Mouse (Mus musculus) kidney, adult 2 months (tissue): ENCODE results near the gene BC025446. TPM values are rescaled to one million over a fixed set of nuclear protein-coding genes. Genes with fewer than 3 reads are reported as not detected.
"Not testable (repeated sequence)": the region's sequence is repeated elsewhere in the genome, so short reads cannot be mapped to it uniquely, and the experiment has no call there.

Experiments used
- DNase-seq: peaks from one replicate; pipeline ENCODE4 v3.0.0; 2021
- H3K27ac ChIP-seq: fragments of 200-500 bp; 2 replicates; pipeline ENCODE4 v1.5.1; 2012; ENCODE audit warnings: low read depth, low read length, control low read depth, inconsistent platforms; ENCODE audit not compliant: insufficient read depth
- H3K27me3 ChIP-seq: fragments of 200-500 bp; replicated peaks from 2 replicates; pipeline ENCODE4 v1.6.1; 2012; ENCODE audit warnings: mild to moderate bottlenecking, moderate library complexity, low read length, inconsistent platforms; ENCODE audit not compliant: control insufficient read depth, insufficient read depth
- H3K36me3 ChIP-seq: fragments of 200-500 bp; 2 replicates; pipeline ENCODE4 v1.6.1; 2012; ENCODE audit warnings: mild to moderate bottlenecking, moderate library complexity, low read length, inconsistent platforms; ENCODE audit not compliant: control insufficient read depth, insufficient read depth
- H3K4me1 ChIP-seq: fragments of 200-500 bp; 2 replicates; pipeline ENCODE4 v1.6.1; 2011; ENCODE audit warnings: low read length; ENCODE audit not compliant: control insufficient read depth, insufficient read depth
- H3K4me3 ChIP-seq: fragments of 200-500 bp; 2 replicates; pipeline ENCODE4 v1.5.1; 2011; ENCODE audit warnings: mild to moderate bottlenecking, low read depth, low read length, control low read depth; ENCODE audit not compliant: insufficient read depth
- CTCF ChIP-seq: fragments of 200-500 bp; conservative IDR thresholded peaks from 2 replicates; pipeline ENCODE4 v1.5.1; 2011; ENCODE audit warnings: low read depth, mild to moderate bottlenecking, control low read depth, low read length, moderate library complexity, mixed read lengths; ENCODE audit not compliant: insufficient read depth, insufficient read length
- POLR2A ChIP-seq: fragments of 200-500 bp; IDR thresholded peaks from one replicate; pipeline ENCODE4 v1.6.1; 2011; ENCODE audit warnings: low read depth, low read length, control low read depth
- WGBS: fragments of 180-500 bp; shearing (Covaris S2); methylation state at CpG from one replicate; pipeline ENCODE4 v1.1.7; 2018; 5-methylcytosine and 5-hydroxymethylcytosine counted together
- polyA plus RNA-seq: library from polyadenylated mRNA; depleted of rRNA; stranded (reverse); fragments of >200 nt; gene quantifications from 2 replicates; pipeline ENCODE4 v1.2.3, GENCODE M21; 2012; rRNA removed

BC025446 gene
- 45.0 and 46.9 TPM in 2 replicates for polyA plus RNA-seq

- peak; percentile 84 for DNase-seq
- Histone ChIP-seq H3K27ac (peak within 1 kb of the TSS; percentile 97), H3K4me1 (no peaks in the 10 kb centered on the region; the same call in 1 of the 2 replicates), H3K27me3 (no peaks in the 10 kb centered on the region), H3K36me3 (no peaks in the 10 kb centered on the region), H3K4me3 (peak within 1 kb of the TSS; percentile 88)
- TF ChIP-seq CTCF (no peak), POLR2A (no peak)
- WGBS: 35% methylated on average over 7 of the region's 7 CpGs
These were observed at the start of gene BC025446 for GRCm38 (mm10) chr15:75215778-75216691. Gene BC025446 (plus strand): TSS chr15:75216376.

GRCm38 (mm10) chr15:75175506-75175905, 40.7 kb upstream of the BC025446 start:
- H3K27ac ChIP-seq: no peak overlapping the region
- no peak for TF ChIP-seq POLR2A
- peak; percentile 84 for TF ChIP-seq CTCF
- H3K4me3 ChIP-seq: no peak overlapping the region
- WGBS: 72% methylated on average over 1 of the region's 1 CpGs
- H3K36me3 ChIP-seq: no peaks in the 10 kb centered on the region
- peak; percentile 48 for DNase-seq
- H3K4me1 ChIP-seq: no peaks in the 10 kb centered on the region
- H3K27me3 ChIP-seq: no peaks in the 10 kb centered on the region

GRCm38 (mm10) chr15:75186291-75186690, 29.9 kb upstream of the BC025446 start:
- TF ChIP-seq CTCF (no peak), POLR2A (no peak)
- H3K4me1 ChIP-seq: no peaks in the 10 kb centered on the region
- no peaks in the 10 kb centered on the region for H3K27me3 ChIP-seq
- H3K4me3 ChIP-seq: no peak overlapping the region
- no peak for DNase-seq
- H3K36me3 ChIP-seq: no peaks in the 10 kb centered on the region
- 37% methylated on average over 2 of the region's 2 CpGs for WGBS
- no peak overlapping the region for H3K27ac ChIP-seq

DNA sequence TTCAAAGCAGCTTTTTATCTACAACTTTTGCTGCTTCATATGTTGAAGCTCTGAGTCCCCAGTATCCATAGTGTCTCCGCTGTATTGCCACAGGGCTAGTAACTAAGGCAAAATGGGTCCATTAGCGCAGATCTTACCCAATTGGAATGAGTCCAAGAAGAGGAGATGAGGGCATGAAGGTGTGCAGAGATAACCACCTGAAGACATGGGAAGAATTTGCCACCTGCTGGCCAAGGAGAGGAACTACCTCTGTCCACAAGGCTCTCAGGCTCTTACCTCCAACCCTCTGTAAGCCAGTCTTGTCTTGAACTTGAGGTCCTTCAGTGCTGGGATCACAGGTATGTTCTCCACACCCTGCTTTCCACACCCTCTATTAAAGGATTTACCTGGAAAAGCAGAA, 27.1 kb upstream of the BC025446 start:
- Histone ChIP-seq H3K4me3 (no peak overlapping the region), H3K27me3 (no peaks in the 10 kb centered on the region), H3K4me1 (no peaks in the 10 kb centered on the region), H3K27ac (no peak overlapping the region), H3K36me3 (no peaks in the 10 kb centered on the region)
- DNase-seq: peak; percentile 42
- TF ChIP-seq POLR2A (no peak), CTCF (peak; percentile 65)
- 61% methylated on average over 2 of the region's 2 CpGs for WGBS

GRCm38 (mm10) chr15:75190560-75190959, 25.6 kb upstream of the BC025446 start:
- 7% methylated on average over 1 of the region's 3 CpGs for WGBS
- H3K4me3 ChIP-seq, H3K27me3 ChIP-seq, H3K36me3 ChIP-seq, H3K4me1 ChIP-seq, H3K27ac ChIP-seq, DNase-seq: not testable (repeated sequence)

- H3K27ac ChIP-seq: peak overlapping the region; percentile 97
- WGBS: 32% methylated on average over 1 of the region's 1 CpGs
These were observed 655 bp downstream of the BC025446 start for GRCm38 (mm10) chr15:75216831-75217230.

DNA sequence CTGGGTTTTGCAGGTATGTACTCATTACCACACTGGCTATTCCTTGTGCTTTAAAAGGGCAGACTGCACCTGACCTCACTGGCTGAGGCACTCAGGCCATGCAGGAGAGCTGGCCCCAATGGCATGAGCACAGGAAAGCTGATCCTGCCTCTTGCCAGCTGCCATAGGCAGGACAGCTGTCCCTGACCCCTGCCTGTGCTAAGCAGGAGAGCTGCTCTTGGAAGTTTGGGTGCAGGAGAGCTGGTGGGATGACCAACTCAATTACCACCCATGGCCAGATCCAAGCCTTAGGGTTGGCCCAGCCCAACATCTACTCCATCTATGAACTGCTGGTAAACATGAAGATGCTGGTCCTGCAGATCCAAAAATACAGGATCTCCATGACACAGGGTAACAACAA, 5.8 kb downstream of the BC025446 start:
- no peak overlapping the region for H3K4me3 ChIP-seq
- H3K4me1 ChIP-seq: no peaks in the 10 kb centered on the region; the same call in 1 of the 2 replicates
- H3K27me3 ChIP-seq: no peaks in the 10 kb centered on the region
- no peaks in the 10 kb centered on the region; the same call in none of the 2 replicates for H3K36me3 ChIP-seq
- TF ChIP-seq CTCF (no peak), POLR2A (no peak)
- no peak for DNase-seq
- no peak overlapping the region for H3K27ac ChIP-seq

More at GRCm38 (mm10) chr15:75216831-75217230, 655 bp downstream of the BC025446 start:
- peak; percentile 88 for DNase-seq
- H3K4me3 ChIP-seq: peak overlapping the region; percentile 57
- H3K4me1 ChIP-seq: no peaks in the 10 kb centered on the region; the same call in 1 of the 2 replicates
- TF ChIP-seq CTCF (no peak), POLR2A (no peak)
- no peaks in the 10 kb centered on the region; the same call in 1 of the 2 replicates for H3K36me3 ChIP-seq
- H3K27me3 ChIP-seq: no peaks in the 10 kb centered on the region
